Mouse (Mus musculus): ENCODE results near the gene Krt81.

DNA sequence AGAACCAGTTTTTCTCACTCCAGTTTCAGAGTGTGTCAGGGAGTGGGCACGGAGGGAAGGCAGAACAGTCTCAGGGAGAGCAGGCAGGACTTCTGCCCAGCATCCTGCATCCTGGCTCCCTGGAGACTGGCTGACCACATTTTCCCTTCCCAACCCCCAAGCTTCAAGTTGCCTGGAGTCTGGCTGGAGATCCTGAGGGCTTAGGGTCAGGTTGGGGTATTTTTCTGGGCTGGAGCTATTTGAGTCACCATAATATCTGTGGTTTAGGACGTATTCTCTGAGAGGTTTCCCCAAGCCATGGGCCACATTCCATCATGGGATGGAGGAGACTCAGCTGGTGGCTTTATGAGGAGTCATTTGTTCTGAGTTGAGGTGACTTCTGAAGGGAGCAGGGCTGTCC is 8.3 kb downstream of the Krt81 start:
- TF ChIP-seq CTCF (IDR thresholded peaks at IDR 0.05; ENCODE audit: low read depth) (no peak), EP300 (IDR thresholded peaks at IDR 0.05; ENCODE audit: low read depth) (no peak)

Measured in liver, postnatal 0 days (tissue).